Mouse (Mus musculus) kidney, postnatal 0 days (tissue): ENCODE results near the gene Bcl7c. TPM values are rescaled to one million over a fixed set of nuclear protein-coding genes. Genes with fewer than 3 reads are reported as not detected.
"Not testable (repeated sequence)": the region's sequence is repeated elsewhere in the genome, so short reads cannot be mapped to it uniquely, and the experiment has no call there.

Experiments
- ATAC-seq: fragments of 200-750 bp; cut with Nextera tagmentation; replicated peaks from 2 replicates; pipeline ENCODE4 v1.8.0; 2017; ENCODE audit warnings: low read depth, moderate number of reproducible peaks, moderate TSS enrichment, moderate library complexity; ENCODE audit not compliant: low FRiP score
- DNase-seq: peaks from one replicate; pipeline ENCODE4 v3.0.0-alpha.2; 2016; ENCODE audit warnings: low spot score
- H3K27ac ChIP-seq: fragments of 300-500 bp; sonication (generic); 2 replicates; pipeline ENCODE4 v1.5.1; 2014; ENCODE audit warnings: mild to moderate bottlenecking
- H3K27me3 ChIP-seq: fragments of 300-500 bp; sonication (generic); 2 replicates; pipeline ENCODE4 v1.6.1; 2014; ENCODE audit warnings: low read length, mixed read lengths; ENCODE audit not compliant: insufficient read depth
- H3K36me3 ChIP-seq: fragments of 300-500 bp; sonication (generic); 2 replicates; pipeline ENCODE4 v1.6.1; 2014; ENCODE audit warnings: low read length, mixed read lengths; ENCODE audit not compliant: insufficient read depth
- H3K4me1 ChIP-seq: fragments of 300-500 bp; sonication (generic); replicated peaks from 2 replicates; pipeline ENCODE4 v1.6.1; 2014; ENCODE audit warnings: antibody characterized with exemption, low read length, mixed read lengths; ENCODE audit not compliant: insufficient read depth
- H3K4me2 ChIP-seq: fragments of 300-500 bp; sonication (generic); 2 replicates; pipeline ENCODE4 v1.6.1; 2014; ENCODE audit warnings: mild to moderate bottlenecking, low read length, moderate library complexity, mixed read lengths
- H3K4me3 ChIP-seq: fragments of 300-500 bp; sonication (generic); replicated peaks from 2 replicates; pipeline ENCODE4 v1.5.1; 2014; ENCODE audit warnings: low read depth, low read length
- H3K9ac ChIP-seq: fragments of 300-500 bp; sonication (generic); 2 replicates; pipeline ENCODE4 v1.6.1; 2014; ENCODE audit warnings: low read depth, low read length
- H3K9me3 ChIP-seq: fragments of 300-500 bp; sonication (generic); replicated peaks from 2 replicates; pipeline ENCODE4 v1.6.1; 2016; ENCODE audit warnings: low read length, inconsistent platforms, mixed read lengths
- CTCF ChIP-seq: IDR thresholded peaks from 2 replicates; pipeline ENCODE4 v1.5.1; 2016; ENCODE audit warnings: antibody characterized with exemption, low read depth, mild to moderate bottlenecking, moderate library complexity
- WGBS: fragments of 180-500 bp; shearing (Covaris S2); extraction: QIAGEN DNeasy Blood & Tissue Kit; methylation state at CpG from one replicate; pipeline ENCODE4 v1.1.7; 2014; 5-methylcytosine and 5-hydroxymethylcytosine counted together
- polyA plus RNA-seq: library from polyadenylated mRNA; unstranded; fragments of >200 nt; fragmentation: Nextera tagmentation; extraction: Ambion mirVana; gene quantifications from 2 replicates; pipeline ENCODE4 v1.2.1, GENCODE M21; 2015

The Bcl7c gene
- polyA plus RNA-seq, 1 experiment from 2014 or later, result 70.9 TPM

GRCm38 (mm10) chr7:127648516-127649201, 60.1 kb downstream of the Bcl7c start:
- ATAC-seq, result no peak
- TF ChIP-seq CTCF, result no peak

GRCm38 (mm10) chr7:127647576-127647975, 61.2 kb downstream of the Bcl7c start:
- not testable (repeated sequence) for H3K27ac ChIP-seq, H3K4me2 ChIP-seq, H3K4me1 ChIP-seq, DNase-seq, H3K9me3 ChIP-seq, H3K36me3 ChIP-seq, H3K4me3 ChIP-seq, H3K9ac ChIP-seq, H3K27me3 ChIP-seq, ATAC-seq
- 89% methylated on average over 7 of the region's 7 CpGs for WGBS

More at GRCm38 (mm10) chr7:127648516-127649201, 60.1 kb downstream of the Bcl7c start:
- Histone ChIP-seq H3K9me3 (no peaks in the 10 kb centered on the region), H3K27me3 (no peaks in the 10 kb centered on the region), H3K4me2 (no peak overlapping the region), H3K27ac (no peak overlapping the region), H3K4me3 (no peak overlapping the region), H3K9ac (no peak overlapping the region), H3K4me1 (no peaks in the 10 kb centered on the region), H3K36me3 (no peaks in the 10 kb centered on the region)
- DNase-seq, result no peak
- 45% methylated on average over 4 of the region's 4 CpGs for WGBS

GRCm38 (mm10) chr7:127646363-127646762, 62.4 kb downstream of the Bcl7c start:
- DNase-seq (no peak), ATAC-seq (no peak)
- Histone ChIP-seq H3K9ac (no peak overlapping the region), H3K4me1 (no peaks in the 10 kb centered on the region), H3K27ac (no peak overlapping the region), H3K27me3 (no peaks in the 10 kb centered on the region), H3K36me3 (no peaks in the 10 kb centered on the region), H3K4me2 (no peak overlapping the region), H3K9me3 (no peaks in the 10 kb centered on the region), H3K4me3 (no peak overlapping the region)
- no peak for TF ChIP-seq CTCF
- WGBS, result 90% methylated on average over 4 of the region's 4 CpGs

GRCm38 (mm10) chr7:127642254-127642653, 66.5 kb downstream of the Bcl7c start:
- H3K4me3 ChIP-seq, result no peak overlapping the region
- H3K9ac ChIP-seq, result no peak overlapping the region
- no peak overlapping the region for H3K4me2 ChIP-seq
- 75% methylated on average over 4 of the region's 4 CpGs for WGBS
- no peaks in the 10 kb centered on the region for H3K4me1 ChIP-seq
- ATAC-seq (no peak), DNase-seq (no peak)
- TF ChIP-seq CTCF, result no peak
- H3K27me3 ChIP-seq, result no peaks in the 10 kb centered on the region
- no peaks in the 10 kb centered on the region for H3K36me3 ChIP-seq
- H3K27ac ChIP-seq, result no peak overlapping the region
- H3K9me3 ChIP-seq, result no peaks in the 10 kb centered on the region

GRCm38 (mm10) chr7:127641260-127641659, 67.5 kb downstream of the Bcl7c start:
- Histone ChIP-seq H3K4me2 (no peak overlapping the region), H3K9me3 (no peaks in the 10 kb centered on the region), H3K4me3 (no peak overlapping the region), H3K9ac (no peak overlapping the region), H3K36me3 (no peaks in the 10 kb centered on the region), H3K27ac (no peak overlapping the region), H3K4me1 (no peaks in the 10 kb centered on the region), H3K27me3 (no peaks in the 10 kb centered on the region)
- TF ChIP-seq CTCF, result no peak
- 29% methylated on average over 4 of the region's 4 CpGs for WGBS
- no peak for DNase-seq
- ATAC-seq, result no peak

GRCm38 (mm10) chr7:127636963-127637362, 71.8 kb downstream of the Bcl7c start:
- H3K4me3 ChIP-seq, result peak overlapping the region; percentile 54
- no peaks in the 10 kb centered on the region for H3K27me3 ChIP-seq
- H3K9me3 ChIP-seq, result no peaks in the 10 kb centered on the region
- peak; percentile 94 for DNase-seq
- H3K36me3 ChIP-seq, result no peaks in the 10 kb centered on the region
- H3K4me2 ChIP-seq, result peak overlapping the region; percentile 65
- ATAC-seq, result peak; percentile 54; the same call in 1 of the 2 replicates
- TF ChIP-seq CTCF, result no peak
- WGBS, result under 1% methylated on average over 27 of the region's 27 CpGs
- no peaks in the 10 kb centered on the region for H3K4me1 ChIP-seq
- H3K27ac ChIP-seq, result no peak overlapping the region
- H3K9ac ChIP-seq, result peak overlapping the region; percentile 54; the same call in 1 of the 2 replicates

GRCm38 (mm10) chr7:127631416-127631815, 77.3 kb downstream of the Bcl7c start:
- no peak for TF ChIP-seq CTCF
- Histone ChIP-seq H3K9me3 (no peaks in the 10 kb centered on the region), H3K36me3 (no peaks in the 10 kb centered on the region), H3K27me3 (no peaks in the 10 kb centered on the region), H3K9ac (no peak overlapping the region), H3K4me2 (no peak overlapping the region), H3K27ac (no peak overlapping the region), H3K4me3 (no peak overlapping the region), H3K4me1 (no peaks in the 10 kb centered on the region)
- ATAC-seq, result no peak
- 80% methylated on average over 4 of the region's 4 CpGs for WGBS
- no peak for DNase-seq
